Mouse (Mus musculus): ENCODE results near the gene Flt1. TPM values are rescaled to one million over a fixed set of nuclear protein-coding genes. Genes with fewer than 3 reads are reported as not detected.
A peak's percentile ranks its signal among the peaks of the same experiment; 100 is the strongest.
"Not testable (repeated sequence)": the region's sequence is repeated elsewhere in the genome, so short reads cannot be mapped to it uniquely, and the experiment has no call there.

The Flt1 gene
- polyA plus RNA-seq, 1 experiment from 2014 or later: 11.1 TPM

DNA sequence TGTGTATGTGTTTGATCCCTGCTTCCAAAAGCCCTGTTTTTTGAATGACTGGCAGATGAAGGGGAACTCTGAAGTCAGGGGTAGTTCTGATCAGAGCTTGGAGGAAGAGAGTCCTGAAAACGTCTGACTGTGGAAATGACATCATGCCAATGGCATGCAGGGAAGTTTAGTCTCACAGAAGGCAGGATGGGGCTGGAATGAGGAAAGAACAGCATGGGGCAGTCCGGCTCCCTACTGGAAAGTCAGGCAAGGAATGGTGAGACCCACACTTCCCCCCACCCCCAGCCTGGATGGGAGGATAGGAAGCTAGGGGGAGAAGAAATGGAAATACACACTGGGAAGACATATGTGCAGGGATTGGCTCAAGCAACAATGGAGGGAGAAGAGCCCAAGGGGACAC, 105.6 kb downstream of the Flt1 start:
- no peaks in the 10 kb centered on the region for H3K4me1 ChIP-seq (replicated peaks)
- WGBS: 19% methylated on average over 2 of the region's 2 CpGs
- no peak overlapping the region for H3K27ac ChIP-seq
- H3K36me3 ChIP-seq: no peaks in the 10 kb centered on the region
- no peak overlapping the region for H3K4me3 ChIP-seq
- H3K9ac ChIP-seq: no peak overlapping the region
- no peaks in the 10 kb centered on the region for H3K9me3 ChIP-seq
- ATAC-seq (ENCODE audit: low FRiP score): no peak
- H3K4me2 ChIP-seq: no peak overlapping the region
- no peaks in the 10 kb centered on the region for H3K27me3 ChIP-seq

DNA sequence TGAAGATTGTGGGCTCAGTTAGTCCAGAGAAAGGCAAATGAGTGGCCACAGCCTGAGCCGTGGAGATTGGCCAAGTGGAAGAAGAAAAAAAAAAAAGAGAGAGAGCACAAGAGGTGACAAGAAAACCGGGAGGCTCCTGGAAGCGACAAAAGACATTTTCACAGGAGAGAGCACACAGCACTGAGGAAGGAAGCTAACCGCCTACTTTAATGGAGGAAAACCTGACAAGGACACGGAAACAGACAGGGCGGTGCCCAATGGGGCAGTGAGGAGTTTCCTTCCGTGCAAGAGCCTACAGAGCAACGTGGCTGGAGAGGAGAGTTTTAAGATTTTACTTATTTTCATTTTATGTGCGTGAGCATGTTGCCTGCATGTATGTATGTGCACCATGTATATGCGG, 107.6 kb downstream of the Flt1 start:
- no peak for ATAC-seq (ENCODE audit: low FRiP score)
- Histone ChIP-seq H3K9ac (no peak overlapping the region), H3K4me1 (replicated peaks) (no peaks in the 10 kb centered on the region), H3K4me3 (no peak overlapping the region), H3K36me3 (no peaks in the 10 kb centered on the region), H3K9me3 (no peaks in the 10 kb centered on the region), H3K27me3 (no peaks in the 10 kb centered on the region), H3K27ac (no peak overlapping the region), H3K4me2 (no peak overlapping the region)
- 88% methylated on average over 10 of the region's 10 CpGs for WGBS

DNA sequence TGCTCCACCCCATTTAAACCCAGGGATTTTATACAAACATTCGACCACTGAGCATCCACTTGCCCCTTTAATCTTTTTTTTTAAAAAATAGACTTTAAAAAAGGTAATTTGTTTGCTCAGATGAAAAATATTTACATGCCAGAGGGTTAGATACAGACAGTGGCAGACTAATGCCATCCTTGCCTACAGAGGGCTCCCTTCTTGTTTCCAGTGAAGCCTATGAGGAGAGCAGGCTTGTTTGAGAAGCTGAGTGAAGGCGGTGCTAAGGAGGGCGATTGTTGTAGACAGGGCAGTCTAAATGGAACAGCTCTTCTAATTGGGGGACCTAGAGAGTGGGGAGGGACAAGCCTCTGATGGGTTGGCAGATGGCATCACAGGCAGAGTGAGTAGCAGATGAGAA, 109.4 kb downstream of the Flt1 start:
- no peak for ATAC-seq (ENCODE audit: low FRiP score)
- 74% methylated on average over 3 of the region's 3 CpGs for WGBS
- no peak overlapping the region for H3K4me3 ChIP-seq
- H3K9ac ChIP-seq: no peak overlapping the region
- H3K27me3 ChIP-seq: no peaks in the 10 kb centered on the region
- no peaks in the 10 kb centered on the region for H3K9me3 ChIP-seq
- no peak overlapping the region for H3K27ac ChIP-seq
- no peak overlapping the region for H3K4me2 ChIP-seq
- H3K36me3 ChIP-seq: no peaks in the 10 kb centered on the region
- no peaks in the 10 kb centered on the region for H3K4me1 ChIP-seq (replicated peaks)

DNA sequence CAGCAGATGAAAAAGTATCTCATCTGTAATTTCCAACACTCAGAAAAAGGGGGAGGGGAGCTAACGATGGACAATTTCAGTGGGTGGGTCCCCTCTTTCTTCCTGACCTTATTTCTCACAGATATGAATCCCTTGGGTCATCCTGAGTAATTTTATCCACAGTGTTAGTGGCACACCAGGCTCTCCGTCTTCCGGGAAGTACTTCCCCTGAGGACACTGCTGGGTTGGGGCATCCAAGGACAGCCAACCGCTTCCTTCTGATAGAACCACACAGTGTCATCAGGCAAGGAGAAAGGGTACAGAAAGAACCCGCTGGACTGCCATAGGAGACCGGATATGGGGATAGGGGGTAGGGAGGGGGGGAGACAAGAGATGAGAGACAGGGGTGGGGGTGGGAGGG, 111.2 kb downstream of the Flt1 start:
- Histone ChIP-seq H3K27me3 (no peaks in the 10 kb centered on the region), H3K9ac (no peak overlapping the region), H3K4me3 (no peak overlapping the region), H3K27ac (no peak overlapping the region), H3K36me3 (no peaks in the 10 kb centered on the region), H3K4me2 (no peak overlapping the region), H3K4me1 (replicated peaks) (no peaks in the 10 kb centered on the region), H3K9me3 (no peaks in the 10 kb centered on the region)
- 84% methylated on average over 6 of the region's 6 CpGs for WGBS
- ATAC-seq (ENCODE audit: low FRiP score): no peak

DNA sequence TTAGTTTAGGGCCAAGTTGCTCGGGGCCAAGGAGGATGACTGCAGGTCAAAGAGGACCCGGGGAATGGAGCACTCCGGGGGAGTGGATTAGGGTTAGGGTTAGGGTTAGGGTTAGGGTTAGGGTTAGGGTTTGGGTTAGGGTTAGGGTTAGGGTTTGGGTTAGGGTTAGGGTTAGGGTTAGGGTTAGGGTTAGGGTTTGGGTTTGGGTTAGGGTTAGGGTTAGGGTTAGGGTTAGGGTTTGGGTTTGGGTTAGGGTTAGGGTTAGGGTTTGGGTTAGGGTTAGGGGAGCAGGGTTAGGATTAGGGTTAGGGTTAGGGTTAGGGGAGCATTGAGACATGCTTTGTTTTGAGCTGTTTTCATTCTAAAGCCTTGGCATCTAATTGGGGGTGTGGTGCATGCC, 114.5 kb downstream of the Flt1 start:
- H3K27ac ChIP-seq; H3K4me3 ChIP-seq; ATAC-seq (ENCODE audit: low FRiP score); H3K27me3 ChIP-seq; H3K4me2 ChIP-seq; H3K36me3 ChIP-seq; H3K4me1 ChIP-seq (replicated peaks); H3K9me3 ChIP-seq; H3K9ac ChIP-seq: not testable (repeated sequence)
- whole genome bisulfite sequencing: 89% methylated on average over 3 of the region's 3 CpGs

DNA sequence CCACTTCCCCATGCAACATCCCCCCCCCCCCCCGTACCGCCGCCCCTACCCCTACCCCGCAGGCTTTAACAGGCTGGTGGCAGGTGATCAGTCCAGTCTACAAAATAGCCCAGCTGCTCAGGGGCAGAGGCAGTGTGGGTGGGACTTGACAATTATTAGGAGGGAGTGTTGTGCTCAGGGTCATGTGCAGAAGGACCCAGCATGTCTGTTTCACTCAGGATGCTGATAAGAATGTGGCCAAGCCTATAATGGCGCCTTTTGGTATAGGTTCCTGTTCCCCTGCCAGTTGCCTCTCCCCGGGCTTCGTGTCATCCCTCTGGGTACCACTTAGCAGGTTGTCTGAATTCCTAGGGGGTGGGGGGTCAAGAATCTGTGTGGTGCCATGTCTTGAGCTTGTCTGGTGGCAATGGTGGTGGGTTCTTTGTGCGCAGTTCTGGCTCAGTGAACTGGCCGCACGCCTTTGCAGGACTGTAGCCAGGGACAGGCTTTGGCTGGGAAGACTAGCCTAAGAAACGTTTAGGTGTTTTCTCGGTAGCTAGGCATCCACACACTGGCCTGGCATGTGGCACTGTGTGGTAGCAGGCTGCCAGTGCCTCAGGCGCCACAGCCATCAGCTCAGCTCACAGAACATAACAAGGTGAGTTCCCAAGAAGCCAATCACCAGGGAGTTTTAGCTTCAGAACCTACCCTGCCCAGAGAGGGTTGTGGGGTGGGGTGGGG, 118.4 kb downstream of the Flt1 start:
- H3K9me3 ChIP-seq: no peaks in the 10 kb centered on the region
- 78% methylated on average over 13 of the region's 13 CpGs for WGBS
- H3K27ac ChIP-seq: no peak overlapping the region
- no peak for ATAC-seq (ENCODE audit: low FRiP score)
- no peaks in the 10 kb centered on the region for H3K27me3 ChIP-seq
- H3K4me2 ChIP-seq: no peak overlapping the region
- no peaks in the 10 kb centered on the region for H3K4me1 ChIP-seq (replicated peaks)
- H3K36me3 ChIP-seq: no peaks in the 10 kb centered on the region
- no peak overlapping the region for H3K4me3 ChIP-seq
- no peak overlapping the region for H3K9ac ChIP-seq

DNA sequence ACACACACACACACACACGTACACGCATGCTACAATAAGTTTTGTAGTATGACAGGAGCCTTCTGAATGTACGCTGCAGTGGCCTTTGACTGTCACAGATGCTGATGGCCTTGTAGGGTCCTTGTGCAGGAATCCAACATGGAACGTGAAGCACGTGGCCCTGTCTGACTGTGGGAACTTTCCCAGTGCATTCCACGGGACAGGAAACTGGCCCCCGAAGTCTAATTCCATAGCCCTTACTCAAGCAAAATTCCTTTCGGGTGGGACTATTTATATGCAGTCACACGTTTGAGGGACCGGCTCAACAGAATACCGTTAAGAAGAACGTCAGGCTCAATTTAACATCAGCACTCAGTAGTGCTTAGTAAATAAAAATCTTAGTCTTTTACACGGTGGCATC, 119.1 kb downstream of the Flt1 start:
- H3K4me1 ChIP-seq (replicated peaks): no peaks in the 10 kb centered on the region
- H3K9ac ChIP-seq: no peak overlapping the region
- H3K27ac ChIP-seq: no peak overlapping the region
- no peak overlapping the region for H3K4me3 ChIP-seq
- ATAC-seq (ENCODE audit: low FRiP score): no peak
- no peak overlapping the region for H3K4me2 ChIP-seq
- H3K27me3 ChIP-seq: no peaks in the 10 kb centered on the region
- 92% methylated on average over 13 of the region's 13 CpGs for WGBS
- H3K36me3 ChIP-seq: no peaks in the 10 kb centered on the region
- no peaks in the 10 kb centered on the region for H3K9me3 ChIP-seq

DNA sequence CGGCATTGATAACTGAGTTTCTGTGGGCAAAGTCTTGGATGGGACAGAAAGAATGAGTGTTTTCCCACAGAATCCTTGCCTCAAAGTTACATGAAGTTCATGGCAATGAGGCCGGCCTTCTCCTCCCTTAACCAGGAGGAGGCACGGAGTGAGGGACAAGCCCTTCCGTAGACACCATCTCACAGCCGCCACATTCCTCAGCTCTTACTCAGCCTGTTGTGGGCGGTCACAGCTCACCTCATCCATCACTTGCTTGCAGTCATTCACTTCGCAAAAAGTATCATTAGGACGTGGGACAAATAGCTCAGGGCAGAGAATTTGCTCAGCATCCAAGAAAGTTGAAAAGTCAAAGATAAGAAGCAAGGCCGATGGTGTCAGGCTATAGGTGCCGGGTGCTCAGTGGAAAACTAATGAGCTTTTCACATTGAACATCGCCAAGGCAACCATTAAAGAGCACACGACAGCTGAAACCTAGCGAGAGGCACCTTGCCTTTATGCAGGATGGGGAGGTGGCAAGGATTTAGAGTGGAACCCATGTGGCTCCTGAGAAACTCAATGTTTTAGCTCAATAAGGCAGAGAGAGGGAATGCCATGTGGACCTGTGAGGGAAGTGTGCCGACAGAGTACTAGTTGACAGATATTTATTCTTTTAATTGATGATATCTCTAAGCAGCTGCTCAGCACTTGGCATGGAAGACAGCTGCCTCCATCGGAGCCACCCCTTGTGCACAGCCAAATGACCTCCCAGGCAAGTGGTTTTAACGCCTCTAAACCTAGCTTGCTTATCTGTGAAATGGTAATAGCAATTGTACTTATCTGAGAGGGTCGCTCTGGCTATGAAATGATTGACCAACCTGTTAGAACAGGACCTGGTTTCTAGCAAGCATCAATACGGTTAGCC, 124.1 kb downstream of the Flt1 start:
- Histone ChIP-seq H3K4me2 (no peak overlapping the region), H3K4me1 (replicated peaks) (0 out of 2 replicates have a peak, but pooled peaks cover 8% of the 10 kb centered on the region), H3K27ac (no peak overlapping the region), H3K36me3 (no peaks in the 10 kb centered on the region), H3K9ac (no peak overlapping the region), H3K9me3 (no peaks in the 10 kb centered on the region), H3K27me3 (no peaks in the 10 kb centered on the region), H3K4me3 (no peak overlapping the region)
- ATAC-seq (ENCODE audit: low FRiP score): no peak
- WGBS: 70% methylated on average over 18 of the region's 18 CpGs

DNA sequence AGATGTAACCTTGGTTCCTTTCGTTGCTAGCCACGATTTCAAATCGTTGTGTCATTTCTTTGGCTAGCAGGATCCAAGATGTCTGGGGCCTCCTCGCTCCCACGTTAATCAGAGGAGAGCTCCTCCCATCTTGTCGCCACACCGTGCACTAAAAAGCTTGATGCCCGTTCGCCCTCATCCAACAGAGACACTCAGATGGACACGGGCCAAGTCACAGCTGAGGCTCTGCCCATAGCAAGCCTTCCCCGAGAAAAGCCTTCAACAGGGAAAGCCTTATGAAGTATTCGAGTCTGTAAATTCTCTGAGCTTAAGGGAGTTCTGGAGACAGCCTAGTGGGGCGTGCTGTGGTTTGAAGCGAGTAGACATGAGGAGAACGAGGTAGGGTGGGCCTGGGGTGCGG, 128.0 kb downstream of the Flt1 start:
- H3K9me3 ChIP-seq: no peaks in the 10 kb centered on the region; the same call in 1 of the 2 replicates
- H3K4me1 ChIP-seq (replicated peaks): 0 out of 2 replicates have a peak, but pooled peaks cover 8% of the 10 kb centered on the region
- H3K4me2 ChIP-seq: no peak overlapping the region
- WGBS: 66% methylated on average over 16 of the region's 16 CpGs
- no peaks in the 10 kb centered on the region for H3K36me3 ChIP-seq
- H3K9ac ChIP-seq: no peak overlapping the region
- no peak for ATAC-seq (ENCODE audit: low FRiP score)
- H3K27me3 ChIP-seq: no peaks in the 10 kb centered on the region
- H3K27ac ChIP-seq: 0 out of 2 replicates have a peak overlapping the region, but pooled peaks have one; percentile 23
- H3K4me3 ChIP-seq: no peak overlapping the region

DNA sequence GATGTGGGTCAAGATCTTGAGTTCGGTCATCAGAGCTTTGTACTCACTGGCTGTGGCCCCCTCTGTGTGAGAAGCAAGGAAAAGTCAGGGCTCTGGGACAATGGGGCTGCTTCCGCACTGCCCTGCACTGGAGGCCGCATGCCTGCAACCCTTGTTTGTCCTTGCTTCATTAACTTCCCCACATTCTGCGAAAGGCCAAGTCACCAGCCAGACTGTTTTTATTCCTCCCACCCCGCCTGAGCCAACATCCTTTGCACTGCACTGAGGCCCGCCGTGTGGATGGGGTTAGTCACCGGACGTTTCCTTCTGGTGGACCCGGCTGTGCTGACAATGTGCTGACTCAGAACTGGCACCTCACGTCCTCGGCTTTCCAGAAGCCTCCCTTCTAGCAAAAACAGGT, 136.0 kb downstream of the Flt1 start:
- H3K9me3 ChIP-seq: no peaks in the 10 kb centered on the region; the same call in 1 of the 2 replicates
- H3K27me3 ChIP-seq: no peaks in the 10 kb centered on the region
- peaks cover 3% of the 10 kb centered on the region; the same call in 1 of the 2 replicates for H3K4me1 ChIP-seq (replicated peaks)
- 49% methylated on average over 12 of the region's 12 CpGs for WGBS
- H3K4me2 ChIP-seq: no peak overlapping the region
- H3K9ac ChIP-seq: no peak overlapping the region
- 0 out of 2 replicates have a peak overlapping the region, but pooled peaks have one; percentile 8 for H3K27ac ChIP-seq
- H3K36me3 ChIP-seq: no peaks in the 10 kb centered on the region
- ATAC-seq (ENCODE audit: low FRiP score): no peak
- no peak overlapping the region for H3K4me3 ChIP-seq

DNA sequence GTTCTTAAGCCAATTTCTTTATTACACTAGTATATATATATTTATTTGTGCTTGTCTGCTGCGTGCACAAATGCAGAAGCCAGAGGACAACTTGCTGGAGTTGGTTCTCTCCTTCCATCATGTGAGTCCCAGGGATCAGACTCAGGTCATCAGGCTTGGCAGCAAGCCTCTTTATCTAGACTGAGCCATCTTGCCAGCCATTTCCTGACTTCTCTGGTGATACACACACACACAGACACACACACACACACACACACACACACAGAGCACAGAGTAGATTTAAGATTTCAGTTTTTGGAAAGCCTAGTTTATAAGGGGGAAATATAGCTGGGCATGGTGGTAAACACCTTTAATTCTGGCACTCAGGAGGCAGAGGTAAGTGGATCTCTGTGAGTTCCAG, 140.7 kb downstream of the Flt1 start:
- Histone ChIP-seq H3K36me3 (no peaks in the 10 kb centered on the region), H3K4me1 (replicated peaks) (peaks cover 3% of the 10 kb centered on the region; the same call in 1 of the 2 replicates), H3K4me2 (no peak overlapping the region), H3K4me3 (no peak overlapping the region), H3K27me3 (no peaks in the 10 kb centered on the region), H3K27ac (no peak overlapping the region), H3K9me3 (no peaks in the 10 kb centered on the region), H3K9ac (no peak overlapping the region)
- 87% methylated on average over 1 of the region's 1 CpGs for WGBS
- ATAC-seq (ENCODE audit: low FRiP score): no peak

DNA sequence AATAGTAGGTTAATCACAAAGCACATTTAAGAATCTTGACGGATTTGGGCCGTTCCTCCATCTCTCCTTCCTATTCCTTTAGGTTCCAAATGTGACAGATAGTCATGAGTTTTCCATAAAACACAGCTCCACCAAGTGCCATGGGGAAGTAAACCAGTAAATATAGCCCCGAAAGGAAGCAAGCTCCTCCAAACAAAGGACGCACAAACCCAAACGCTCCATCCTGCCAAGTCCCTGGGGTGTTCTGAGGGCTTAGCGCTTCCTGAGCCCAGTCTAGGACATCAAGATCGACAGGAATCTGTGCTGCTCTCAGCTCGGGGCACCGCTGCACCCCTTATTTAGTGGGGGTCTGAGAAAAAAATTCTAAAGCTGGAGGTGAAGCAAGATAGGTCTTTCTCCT, 141.2 kb downstream of the Flt1 start:
- no peak overlapping the region for H3K4me2 ChIP-seq
- no peaks in the 10 kb centered on the region for H3K27me3 ChIP-seq
- H3K4me3 ChIP-seq: no peak overlapping the region
- 77% methylated on average over 9 of the region's 9 CpGs for WGBS
- ATAC-seq (ENCODE audit: low FRiP score): no peak
- peaks cover under 1% of the 10 kb centered on the region; the same call in 1 of the 2 replicates for H3K4me1 ChIP-seq (replicated peaks)
- no peak overlapping the region for H3K9ac ChIP-seq
- H3K27ac ChIP-seq: no peak overlapping the region
- no peaks in the 10 kb centered on the region for H3K36me3 ChIP-seq
- no peaks in the 10 kb centered on the region for H3K9me3 ChIP-seq
